Mouse (Mus musculus) kidney, adult 2 months (tissue): ENCODE results near the gene Ccdc151.

Source experiments
- CTCF ChIP-seq: fragments of 200-500 bp; conservative IDR thresholded peaks from 2 replicates; pipeline ENCODE4 v1.5.1; 2011; ENCODE audit warnings: low read depth, mild to moderate bottlenecking, control low read depth, low read length, moderate library complexity, mixed read lengths; ENCODE audit not compliant: insufficient read depth, insufficient read length
- POLR2A ChIP-seq: fragments of 200-500 bp; IDR thresholded peaks from one replicate; pipeline ENCODE4 v1.6.1; 2011; ENCODE audit warnings: low read depth, low read length, control low read depth

DNA sequence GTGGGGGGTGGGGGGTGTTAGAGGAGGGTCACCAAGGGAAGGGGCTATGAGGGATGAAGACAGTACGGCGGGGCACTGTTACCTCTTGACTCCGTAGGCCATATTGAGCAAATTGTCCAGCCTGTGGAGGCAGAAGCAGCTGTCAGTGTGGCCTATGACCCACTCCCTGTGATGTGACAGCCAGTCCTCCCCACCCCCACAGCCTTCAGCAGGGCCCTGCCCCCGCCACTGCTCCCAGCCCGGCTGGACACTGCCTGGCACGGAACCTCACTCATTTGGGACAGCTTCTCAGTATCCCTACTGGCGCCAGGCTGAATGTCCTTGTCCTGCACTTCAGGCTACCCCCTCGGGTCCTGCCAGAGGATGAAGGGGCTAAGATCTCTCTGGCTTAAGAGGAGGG is 22.2 kb upstream of the Ccdc151 start:
- no peak for TF ChIP-seq CTCF
- no peak for TF ChIP-seq POLR2A
